Mouse (Mus musculus) testis, adult 2 months (tissue): ENCODE results near the gene Wfikkn1. TPM values are rescaled to one million over a fixed set of nuclear protein-coding genes. Genes with fewer than 3 reads are reported as not detected.

Experiments used
- H3K27ac ChIP-seq: fragments of 200-500 bp; 2 replicates; pipeline ENCODE4 v1.5.1; 2012; ENCODE audit warnings: low read depth, low read length; ENCODE audit not compliant: control insufficient read depth, insufficient read depth
- H3K27me3 ChIP-seq: fragments of 200-500 bp; 2 replicates; pipeline ENCODE4 v1.6.1; 2012; ENCODE audit warnings: mild to moderate bottlenecking, low read length, moderate library complexity; ENCODE audit not compliant: control insufficient read depth, insufficient read depth
- H3K36me3 ChIP-seq: fragments of 200-500 bp; 2 replicates; pipeline ENCODE4 v1.6.1; 2012; ENCODE audit warnings: mild to moderate bottlenecking, low read length; ENCODE audit not compliant: control insufficient read depth, insufficient read depth
- H3K4me1 ChIP-seq: fragments of 200-500 bp; 2 replicates; pipeline ENCODE4 v1.6.1; 2012; ENCODE audit warnings: low read length; ENCODE audit not compliant: control insufficient read depth, insufficient read depth
- H3K4me3 ChIP-seq: fragments of 200-500 bp; 2 replicates; pipeline ENCODE4 v1.5.1; 2012; ENCODE audit warnings: low read depth, mild to moderate bottlenecking, low read length, moderate library complexity, mixed read lengths; ENCODE audit not compliant: control insufficient read depth
- CTCF ChIP-seq: fragments of 200-500 bp; IDR thresholded peaks from 2 replicates; pipeline ENCODE4 v1.5.1; 2012; ENCODE audit warnings: low read depth, mild to moderate bottlenecking, inconsistent platforms, low read length, moderate library complexity; ENCODE audit not compliant: control insufficient read depth, insufficient read depth, insufficient replicate concordance
- POLR2A ChIP-seq: fragments of 200-500 bp; IDR thresholded peaks from 2 replicates; pipeline ENCODE4 v1.6.1; 2012; ENCODE audit warnings: low read depth, mild to moderate bottlenecking, inconsistent platforms, low read length, moderate library complexity; ENCODE audit not compliant: control insufficient read depth
- polyA plus RNA-seq: library from polyadenylated mRNA; depleted of rRNA; stranded (reverse); fragments of >200 nt; gene quantifications from 2 replicates; pipeline ENCODE4 v1.2.3, GENCODE M21; 2012; rRNA removed

The Wfikkn1 gene
- polyA plus RNA-seq, result 0.96 and 0.98 TPM in 2 replicates

GRCm38 (mm10) chr17:25880196-25880910, at the start of gene Wfikkn1:
TSS of gene Wfikkn1 (minus strand) at chr17:25880858.
- TF ChIP-seq CTCF, result no peak
- Histone ChIP-seq H3K4me1 (peaks cover 2% of the 10 kb centered on the region), H3K27ac (no peak within 1 kb of the TSS), H3K4me3 (no peak within 1 kb of the TSS), H3K27me3 (no peaks in the 10 kb centered on the region), H3K36me3 (no peaks in the 10 kb centered on the region; the same call in 1 of the 2 replicates)

DNA sequence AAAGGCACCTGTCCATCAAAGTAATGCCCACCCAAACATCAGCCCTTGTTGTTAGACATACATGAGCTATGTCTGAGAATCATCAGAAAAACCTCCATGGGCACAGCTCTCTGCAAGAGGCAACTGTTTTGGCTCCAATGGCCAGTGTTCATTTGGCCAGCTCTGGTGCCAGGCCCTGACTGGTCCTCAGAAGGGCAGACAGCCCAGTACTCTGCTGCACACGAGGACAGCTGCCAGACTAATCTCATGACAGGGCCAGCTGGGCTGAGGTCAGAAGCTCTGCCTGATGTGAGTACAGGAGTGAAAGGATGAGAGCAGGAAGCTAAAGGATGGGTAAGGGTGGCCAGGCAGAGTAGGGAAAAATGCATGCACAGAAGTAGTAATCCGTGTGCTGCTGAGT, 44.7 kb upstream of the Wfikkn1 start:
- no peak for TF ChIP-seq CTCF
- TF ChIP-seq POLR2A, result no peak
- Histone ChIP-seq H3K36me3 (no peaks in the 10 kb centered on the region), H3K4me3 (no peak overlapping the region), H3K27me3 (no peaks in the 10 kb centered on the region), H3K4me1 (no peaks in the 10 kb centered on the region), H3K27ac (no peak overlapping the region)

- no peaks in the 10 kb centered on the region for H3K27me3 ChIP-seq
- H3K27ac ChIP-seq, result no peak overlapping the region
- peaks cover 9% of the 10 kb centered on the region for H3K4me1 ChIP-seq
- TF ChIP-seq POLR2A (no peak), CTCF (no peak)
- H3K36me3 ChIP-seq, result no peaks in the 10 kb centered on the region; the same call in 1 of the 2 replicates
- H3K4me3 ChIP-seq, result no peak overlapping the region
Measured at GRCm38 (mm10) chr17:25922120-25922519, 41.5 kb upstream of the Wfikkn1 start.

DNA sequence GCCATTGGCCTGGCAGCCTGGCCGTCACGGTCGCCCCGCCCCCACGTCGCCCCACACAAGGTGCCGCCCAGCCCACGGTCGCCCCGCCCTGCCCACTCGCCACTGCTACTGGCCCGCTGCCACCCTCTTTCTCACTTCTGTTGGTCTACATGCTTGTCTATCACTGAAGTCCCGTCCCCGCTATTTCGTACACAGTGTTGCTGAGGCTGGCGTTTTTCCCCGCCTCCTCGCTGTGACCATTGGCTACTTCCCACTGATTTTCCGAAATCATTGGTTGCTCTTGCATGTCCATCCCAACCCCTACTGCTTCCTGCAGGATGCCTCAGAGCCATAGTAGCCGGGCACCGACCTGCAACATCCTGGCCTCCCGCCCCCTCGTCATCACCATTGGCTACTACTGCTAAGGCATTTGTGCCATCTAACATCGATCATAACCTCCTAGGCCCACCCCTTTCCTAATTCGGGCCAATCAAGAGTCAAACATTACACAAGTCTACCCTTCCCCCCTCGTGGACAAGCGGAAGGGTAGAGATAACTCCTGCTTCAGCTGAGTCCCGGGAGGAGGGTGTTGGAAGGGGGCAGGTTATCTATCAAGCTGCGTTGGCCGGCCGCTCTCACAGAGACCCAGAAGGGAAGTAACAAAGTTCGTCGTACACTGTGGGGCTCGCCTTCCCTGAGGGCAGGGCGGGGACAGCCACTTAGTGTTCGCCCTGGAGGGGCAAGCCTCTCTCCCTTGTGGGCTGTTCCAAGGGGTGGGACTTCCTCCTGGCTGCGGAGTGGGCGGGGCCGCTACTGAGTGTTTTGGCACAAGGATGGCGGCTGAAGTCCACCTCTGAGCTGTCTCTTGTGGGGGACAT, 39.4 kb upstream of the Wfikkn1 start:
- Histone ChIP-seq H3K36me3 (no peaks in the 10 kb centered on the region; the same call in 1 of the 2 replicates), H3K4me3 (peak overlapping the region; percentile 89), H3K27me3 (no peaks in the 10 kb centered on the region), H3K27ac (peak overlapping the region; percentile 91), H3K4me1 (peaks cover 9% of the 10 kb centered on the region)
- TF ChIP-seq POLR2A, result peak; percentile 67
- no peak for TF ChIP-seq CTCF

DNA sequence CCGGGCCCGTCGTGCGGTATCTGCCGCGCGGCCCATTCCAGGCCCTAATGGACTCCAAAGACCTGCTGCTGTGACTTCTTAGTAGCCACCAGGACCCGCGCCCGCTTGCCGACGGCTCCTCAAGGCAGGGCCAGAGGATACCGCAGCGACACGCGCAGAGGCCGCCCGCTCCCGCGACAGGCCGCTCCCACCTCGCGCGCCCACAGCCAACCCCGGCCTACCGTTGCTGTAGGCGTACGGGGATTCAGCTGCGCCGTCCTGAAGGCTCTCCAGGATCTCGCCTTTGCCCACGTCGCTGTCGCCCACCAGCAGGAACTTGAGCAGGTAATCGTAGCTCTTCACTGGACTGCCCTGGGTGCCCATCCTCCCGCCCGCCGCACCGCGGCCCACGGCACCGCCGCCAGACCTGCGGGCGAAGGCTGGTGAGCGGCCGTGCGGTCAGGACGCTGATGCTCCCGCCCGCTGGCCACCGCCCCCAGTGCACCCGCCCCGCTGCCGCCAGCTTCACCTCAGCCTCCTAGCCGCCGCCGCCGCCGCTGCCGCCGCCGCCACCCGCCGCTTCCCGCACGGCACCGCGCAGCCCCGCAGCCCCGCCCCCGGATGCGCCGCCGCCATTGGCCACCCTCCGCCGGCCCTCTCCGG, 38.6 kb upstream of the Wfikkn1 start, which contains the start of gene Rab40c:
Gene Rab40c, minus strand, starts transcription at position 584 of the 642 bp plus-strand sequence.
- Histone ChIP-seq H3K36me3 (no peaks in the 10 kb centered on the region; the same call in 1 of the 2 replicates), H3K27me3 (no peaks in the 10 kb centered on the region), H3K4me1 (peaks cover 9% of the 10 kb centered on the region), H3K27ac (peak within 1 kb of the TSS; percentile 91), H3K4me3 (peak within 1 kb of the TSS; percentile 89)
- TF ChIP-seq POLR2A, result peak; percentile 66
- TF ChIP-seq CTCF, result no peak

- Histone ChIP-seq H3K4me1 (peaks cover 9% of the 10 kb centered on the region), H3K4me3 (peak overlapping the region; percentile 89; the same call in 1 of the 2 replicates), H3K27me3 (no peaks in the 10 kb centered on the region), H3K36me3 (no peaks in the 10 kb centered on the region; the same call in 1 of the 2 replicates), H3K27ac (no peak overlapping the region; the same call in 1 of the 2 replicates)
- no peak for TF ChIP-seq CTCF
- TF ChIP-seq POLR2A, result no peak
Measured at GRCm38 (mm10) chr17:25918037-25918750, 37.5 kb upstream of the Wfikkn1 start.
